Mouse (Mus musculus): ENCODE measurements around the gene Chrna1. TPM values are rescaled to one million over a fixed set of nuclear protein-coding genes. Genes with fewer than 3 reads are reported as not detected.

Gene Chrna1
- polyA plus RNA-seq, 1 experiment from 2014 or later = 5.4 TPM

DNA sequence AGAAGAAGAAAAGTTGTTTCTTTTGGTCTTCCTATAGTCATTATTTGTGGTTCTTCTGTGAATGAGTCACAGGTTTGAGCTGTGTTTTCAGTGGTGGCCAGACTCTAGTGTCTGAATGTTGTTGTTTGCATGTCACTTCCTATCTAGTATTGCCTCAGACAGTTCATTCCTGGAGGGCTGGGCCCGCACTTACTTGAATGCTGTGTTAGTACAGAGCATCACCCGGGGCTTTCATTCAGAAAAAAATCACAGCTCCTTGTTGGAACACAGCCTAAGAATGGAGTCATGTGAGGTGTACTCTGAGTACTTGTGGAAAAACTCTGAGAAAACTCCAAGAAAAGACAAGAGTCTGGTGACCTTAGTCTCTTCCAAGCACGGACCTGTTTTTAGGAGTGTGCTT, 27.2 kb downstream of the Chrna1 start:
- H3K27ac ChIP-seq = no peak overlapping the region
- no peaks in the 10 kb centered on the region for H3K36me3 ChIP-seq
- no peaks in the 10 kb centered on the region for H3K9me3 ChIP-seq
- no peaks in the 10 kb centered on the region for H3K27me3 ChIP-seq
- ATAC-seq (ENCODE audit: insufficient number of reproducible peaks, insufficient read depth, low FRiP score, low TSS enrichment) = no peak
- H3K4me1 ChIP-seq = no peaks in the 10 kb centered on the region
- no peak overlapping the region for H3K9ac ChIP-seq
- no peak overlapping the region for H3K4me3 ChIP-seq
- whole genome bisulfite sequencing = 79% methylated on average over 3 of the region's 3 CpGs
- no peak overlapping the region for H3K4me2 ChIP-seq (replicated peaks)

DNA sequence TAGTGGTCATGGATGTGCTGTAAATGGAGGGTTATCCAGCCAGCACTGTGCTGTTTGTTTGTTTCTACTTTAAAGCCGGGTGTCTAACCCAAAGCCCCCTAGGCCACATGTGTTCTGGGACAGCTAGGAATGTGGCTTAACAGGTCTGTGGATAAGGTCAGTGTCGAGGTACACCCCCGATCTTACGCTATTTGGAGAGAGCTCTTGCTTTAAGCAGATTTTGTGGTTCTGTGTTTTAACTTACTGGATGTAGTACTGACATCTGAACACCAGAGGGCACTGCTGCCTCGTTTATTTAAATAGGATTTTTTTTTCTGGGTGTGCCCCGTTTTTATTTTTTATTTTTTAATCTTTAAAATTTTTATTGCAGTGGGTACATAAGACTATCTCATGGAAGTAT, 29.4 kb downstream of the Chrna1 start:
- peaks cover under 1% of the 10 kb centered on the region for H3K4me1 ChIP-seq
- WGBS = 10% methylated on average over 6 of the region's 6 CpGs
- H3K27ac ChIP-seq = no peak overlapping the region
- no peaks in the 10 kb centered on the region for H3K36me3 ChIP-seq
- no peaks in the 10 kb centered on the region for H3K9me3 ChIP-seq
- ATAC-seq (ENCODE audit: insufficient number of reproducible peaks, insufficient read depth, low FRiP score, low TSS enrichment) = no peak
- no peak overlapping the region for H3K4me3 ChIP-seq
- H3K9ac ChIP-seq = no peak overlapping the region
- H3K27me3 ChIP-seq = no peaks in the 10 kb centered on the region
- H3K4me2 ChIP-seq (replicated peaks) = no peak overlapping the region

DNA sequence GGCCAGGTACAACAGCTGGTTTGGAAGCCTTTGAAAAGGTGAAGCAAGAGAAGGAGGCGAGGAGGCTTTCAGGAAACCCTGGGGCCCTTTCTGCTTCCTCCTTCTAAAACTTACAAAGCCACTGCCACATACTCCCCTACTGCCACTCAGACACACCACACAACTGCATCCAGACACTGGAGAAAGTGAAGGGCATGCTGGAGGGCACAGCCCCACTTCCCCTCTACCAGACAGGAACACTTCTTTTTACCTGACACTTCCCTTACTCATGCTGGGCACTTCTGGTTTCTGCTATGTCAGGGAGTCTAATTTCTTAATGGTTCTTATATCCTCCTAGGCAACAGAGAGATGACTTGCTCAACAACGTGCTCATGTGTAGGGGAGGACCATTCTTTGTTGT, 31.6 kb downstream of the Chrna1 start:
- Histone ChIP-seq H3K4me3 (no peak overlapping the region), H3K9ac (no peak overlapping the region), H3K9me3 (no peaks in the 10 kb centered on the region), H3K27me3 (no peaks in the 10 kb centered on the region), H3K36me3 (no peaks in the 10 kb centered on the region), H3K27ac (no peak overlapping the region), H3K4me1 (peaks cover 9% of the 10 kb centered on the region), H3K4me2 (replicated peaks) (no peak overlapping the region)
- WGBS = 48% methylated on average over 2 of the region's 2 CpGs
- no peak for ATAC-seq (ENCODE audit: insufficient number of reproducible peaks, insufficient read depth, low FRiP score, low TSS enrichment)

DNA sequence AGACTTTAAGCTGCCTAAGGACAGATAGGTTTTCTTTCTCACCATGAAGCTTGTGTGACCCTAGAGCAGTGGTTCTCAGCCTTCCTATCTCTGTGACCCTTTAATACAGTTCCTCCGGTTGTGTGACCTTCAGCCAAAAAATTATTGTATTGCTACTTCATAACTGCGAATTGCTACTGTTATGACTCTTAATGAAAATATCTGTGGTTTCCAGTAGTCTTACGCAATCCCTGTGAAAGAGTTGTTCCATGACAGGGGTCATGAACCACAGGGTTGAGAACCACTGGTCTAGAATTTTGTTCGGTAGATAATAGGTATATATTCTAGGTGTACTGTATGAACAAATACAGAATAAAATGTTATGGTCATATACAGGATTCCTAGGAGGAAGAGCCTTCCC, 32.9 kb downstream of the Chrna1 start:
- peaks cover 9% of the 10 kb centered on the region for H3K4me1 ChIP-seq
- no peak overlapping the region for H3K27ac ChIP-seq
- 93% methylated on average over 4 of the region's 4 CpGs for WGBS
- H3K9me3 ChIP-seq = no peaks in the 10 kb centered on the region
- no peak overlapping the region for H3K4me3 ChIP-seq
- no peaks in the 10 kb centered on the region for H3K36me3 ChIP-seq
- no peaks in the 10 kb centered on the region for H3K27me3 ChIP-seq
- H3K9ac ChIP-seq = no peak overlapping the region
- no peak for ATAC-seq (ENCODE audit: insufficient number of reproducible peaks, insufficient read depth, low FRiP score, low TSS enrichment)
- no peak overlapping the region for H3K4me2 ChIP-seq (replicated peaks)

DNA sequence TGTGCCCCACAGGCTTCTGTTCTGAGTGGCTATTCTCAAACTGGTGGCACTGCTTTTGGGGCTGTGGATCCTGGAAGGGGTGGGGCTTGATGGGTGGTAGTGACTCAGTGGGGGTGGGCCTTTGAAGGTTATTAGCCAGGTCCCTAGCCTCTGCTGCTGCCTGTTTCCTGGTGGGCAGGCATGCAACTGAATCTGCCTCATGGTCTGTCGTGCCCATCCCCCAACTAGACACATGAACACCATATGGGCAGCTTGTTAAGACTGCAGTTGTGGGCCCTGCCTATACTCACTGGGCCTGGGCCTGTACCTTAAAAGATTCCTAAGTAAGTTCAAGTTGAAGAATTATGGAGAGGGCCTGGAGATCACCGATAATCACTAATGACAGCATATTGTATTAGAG, 34.6 kb downstream of the Chrna1 start:
- no peak overlapping the region for H3K9ac ChIP-seq
- no peak overlapping the region for H3K27ac ChIP-seq
- ATAC-seq (ENCODE audit: insufficient number of reproducible peaks, insufficient read depth, low FRiP score, low TSS enrichment) = peak; percentile 37; the same call in 1 of the 2 replicates
- H3K36me3 ChIP-seq = no peaks in the 10 kb centered on the region
- peaks cover 16% of the 10 kb centered on the region for H3K4me1 ChIP-seq
- no peaks in the 10 kb centered on the region for H3K9me3 ChIP-seq
- H3K4me3 ChIP-seq = no peak overlapping the region
- no peaks in the 10 kb centered on the region for H3K27me3 ChIP-seq
- 46% methylated on average over 2 of the region's 2 CpGs for WGBS
- no peak overlapping the region for H3K4me2 ChIP-seq (replicated peaks)

DNA sequence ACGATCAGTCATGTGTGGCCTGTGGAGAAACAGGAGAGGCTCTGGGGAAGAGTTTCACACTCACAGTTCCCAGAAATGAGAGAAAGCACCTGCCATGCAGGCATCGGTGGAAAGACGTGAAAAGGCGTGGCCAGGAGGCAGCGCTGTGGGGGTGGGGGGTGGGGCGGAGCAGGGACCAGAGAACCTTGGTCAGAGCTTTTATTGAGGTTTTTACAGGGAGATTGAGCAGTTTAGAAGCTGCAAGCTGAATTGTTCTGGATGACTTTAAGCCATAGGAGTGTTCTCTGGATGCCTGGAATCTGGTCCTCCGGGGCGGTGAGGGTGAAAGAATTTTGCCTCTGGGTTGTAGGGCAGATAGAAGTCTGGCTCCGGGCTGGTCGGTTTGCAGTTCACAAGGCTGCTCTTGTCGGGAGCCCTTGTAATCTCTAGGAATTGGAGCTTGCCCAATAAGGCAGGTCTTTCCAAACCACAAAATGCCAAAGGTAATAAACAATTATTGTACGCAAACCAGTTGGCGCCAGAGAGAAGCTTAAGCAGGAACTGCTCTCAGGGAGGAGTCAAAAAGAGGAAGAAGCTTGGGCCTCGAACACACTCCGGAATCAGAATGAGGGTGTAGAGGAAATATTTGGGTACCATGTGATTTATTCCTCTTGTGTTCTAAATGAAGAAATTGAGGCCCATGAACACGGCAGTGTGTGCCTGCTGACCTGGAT, 39.5 kb downstream of the Chrna1 start:
- WGBS = 25% methylated on average over 16 of the region's 16 CpGs
- no peak overlapping the region for H3K4me3 ChIP-seq
- H3K4me2 ChIP-seq (replicated peaks) = peak overlapping the region; percentile 35
- no peaks in the 10 kb centered on the region for H3K27me3 ChIP-seq
- H3K27ac ChIP-seq = peak overlapping the region; percentile 11; the same call in 1 of the 2 replicates
- no peak overlapping the region for H3K9ac ChIP-seq
- no peaks in the 10 kb centered on the region for H3K9me3 ChIP-seq
- ATAC-seq (ENCODE audit: insufficient number of reproducible peaks, insufficient read depth, low FRiP score, low TSS enrichment) = no peak
- no peaks in the 10 kb centered on the region for H3K36me3 ChIP-seq
- H3K4me1 ChIP-seq = peaks cover 18% of the 10 kb centered on the region

DNA sequence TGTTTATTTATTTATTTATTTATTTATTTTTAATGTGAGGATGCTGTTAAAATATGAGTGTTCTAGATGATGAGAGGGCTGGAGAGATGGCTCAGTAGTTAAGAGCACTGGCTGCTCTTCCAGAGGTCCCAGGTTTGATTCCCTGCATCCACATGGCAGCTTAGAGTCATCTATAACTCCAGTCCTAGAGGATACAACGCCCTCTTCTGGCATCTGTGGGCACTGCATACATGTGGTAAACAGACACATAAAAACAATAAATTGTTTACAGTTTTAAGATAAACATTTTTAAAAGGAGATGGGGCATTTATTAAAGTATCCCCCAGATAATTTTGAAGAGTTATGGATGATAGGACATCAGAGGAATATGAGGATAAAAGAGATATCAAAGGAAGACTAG, 40.4 kb downstream of the Chrna1 start:
- no peak overlapping the region for H3K9ac ChIP-seq
- H3K9me3 ChIP-seq = no peaks in the 10 kb centered on the region
- no peak for ATAC-seq (ENCODE audit: insufficient number of reproducible peaks, insufficient read depth, low FRiP score, low TSS enrichment)
- peaks cover 11% of the 10 kb centered on the region for H3K4me1 ChIP-seq
- no peaks in the 10 kb centered on the region for H3K27me3 ChIP-seq
- H3K4me2 ChIP-seq (replicated peaks) = no peak overlapping the region
- H3K27ac ChIP-seq = no peak overlapping the region
- H3K4me3 ChIP-seq = no peak overlapping the region
- WGBS = 30% methylated on average over 1 of the region's 1 CpGs
- H3K36me3 ChIP-seq = no peaks in the 10 kb centered on the region

DNA sequence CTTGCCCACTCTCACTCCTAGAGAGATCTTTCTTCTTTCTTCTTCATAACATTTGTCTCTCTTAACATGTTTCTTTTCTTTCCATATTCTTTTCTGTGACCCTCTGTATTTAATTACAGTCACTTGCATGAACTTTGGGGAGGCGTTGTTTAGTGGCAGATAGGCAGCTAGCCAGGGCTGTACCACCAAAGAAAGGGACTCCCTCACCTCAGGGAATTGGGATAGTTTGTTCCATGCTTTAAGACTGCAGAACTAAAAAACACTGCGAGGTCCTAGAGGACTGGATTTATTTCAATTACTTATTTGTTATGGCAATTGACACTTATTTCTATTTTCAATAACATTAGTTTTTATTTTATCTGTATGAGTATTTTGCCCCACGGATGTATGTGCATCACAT, 41.0 kb downstream of the Chrna1 start:
- Histone ChIP-seq H3K4me2 (replicated peaks) (no peak overlapping the region), H3K9me3 (no peaks in the 10 kb centered on the region), H3K27me3 (no peaks in the 10 kb centered on the region), H3K4me3 (no peak overlapping the region), H3K4me1 (peaks cover 11% of the 10 kb centered on the region), H3K27ac (no peak overlapping the region), H3K36me3 (no peaks in the 10 kb centered on the region), H3K9ac (no peak overlapping the region)
- WGBS = 71% methylated on average over 3 of the region's 3 CpGs
- no peak for ATAC-seq (ENCODE audit: insufficient number of reproducible peaks, insufficient read depth, low FRiP score, low TSS enrichment)

DNA sequence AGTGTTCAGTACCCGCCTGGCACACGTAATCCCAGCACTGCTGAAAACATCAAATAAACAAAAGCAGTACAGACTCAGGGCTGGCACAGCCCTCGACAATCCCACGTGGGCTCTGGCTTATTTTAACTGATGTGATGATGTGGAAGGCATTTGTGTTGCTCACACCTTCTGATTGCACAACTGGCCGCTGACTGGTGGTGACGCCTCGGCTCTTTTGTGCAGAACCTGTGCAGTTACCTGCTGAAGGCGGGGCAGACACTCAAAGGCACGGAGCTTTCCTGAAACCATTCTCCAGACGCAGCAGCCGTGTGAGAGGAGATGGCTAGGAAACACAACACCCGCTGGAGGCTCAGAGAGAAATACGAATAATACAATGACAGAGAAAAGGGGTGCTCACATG, 41.5 kb downstream of the Chrna1 start:
- Histone ChIP-seq H3K9me3 (no peaks in the 10 kb centered on the region), H3K4me3 (no peak overlapping the region), H3K36me3 (no peaks in the 10 kb centered on the region), H3K27me3 (no peaks in the 10 kb centered on the region), H3K4me1 (peaks cover 11% of the 10 kb centered on the region), H3K9ac (no peak overlapping the region), H3K4me2 (replicated peaks) (no peak overlapping the region), H3K27ac (no peak overlapping the region)
- WGBS = 69% methylated on average over 13 of the region's 13 CpGs
- no peak for ATAC-seq (ENCODE audit: insufficient number of reproducible peaks, insufficient read depth, low FRiP score, low TSS enrichment)

DNA sequence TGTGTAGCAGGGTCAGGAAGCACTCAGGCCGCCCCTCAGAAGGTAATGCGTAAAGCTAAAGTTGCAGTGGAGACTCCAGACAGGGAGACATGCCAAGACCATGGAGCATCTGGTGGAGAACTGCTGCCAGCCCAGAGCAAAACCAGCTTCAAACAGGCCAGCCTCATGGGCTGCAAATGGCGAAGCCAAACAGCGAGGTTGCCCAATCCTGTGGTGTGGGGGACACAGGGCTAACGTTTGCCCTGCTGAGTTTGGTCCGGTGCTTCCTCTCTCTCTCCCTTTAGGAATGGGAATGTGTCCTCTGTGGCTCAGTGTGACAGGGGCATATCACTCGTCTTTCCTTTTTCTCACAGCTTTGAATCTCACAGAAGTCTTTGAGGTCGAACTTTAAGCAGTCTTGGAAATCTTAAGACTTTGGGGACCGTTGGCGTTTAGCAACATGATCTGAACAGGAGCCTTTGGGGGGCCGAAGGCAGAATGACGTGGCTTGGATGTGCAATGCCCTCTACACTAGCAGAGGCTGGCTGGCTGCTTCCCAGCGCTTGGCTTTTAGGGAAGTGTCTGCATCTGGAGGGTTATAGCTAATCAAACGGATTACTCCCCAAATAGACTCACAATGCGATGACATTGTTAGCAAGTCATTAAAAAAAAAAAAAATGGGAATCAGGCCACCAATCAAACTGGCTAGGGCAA, 43.9 kb downstream of the Chrna1 start:
- peaks cover 11% of the 10 kb centered on the region for H3K4me1 ChIP-seq
- WGBS = 78% methylated on average over 15 of the region's 15 CpGs

DNA sequence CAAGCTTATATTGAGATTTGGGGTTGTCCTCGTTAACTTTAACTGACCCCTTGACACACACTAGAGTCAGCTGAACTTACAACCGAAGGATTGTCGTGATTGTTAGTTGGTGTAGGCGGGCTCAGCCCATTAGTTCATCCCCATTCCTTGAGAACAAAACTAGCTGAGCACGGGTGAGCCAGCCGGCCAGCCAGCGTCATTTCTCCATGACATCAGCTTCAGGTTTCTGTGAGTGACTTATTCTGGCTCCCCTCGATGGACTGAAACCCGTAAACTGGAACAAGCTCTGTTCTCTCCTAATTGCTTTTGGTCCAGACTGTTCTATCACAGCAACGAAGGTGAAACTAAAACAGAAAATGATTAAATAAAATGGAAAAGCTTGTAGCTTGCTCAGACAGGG, 45.4 kb downstream of the Chrna1 start:
- H3K4me2 ChIP-seq (replicated peaks) = no peak overlapping the region

More for the DNA sequence above, 43.9 kb downstream of the Chrna1 start:
- no peak overlapping the region for H3K4me3 ChIP-seq
- no peak for ATAC-seq (ENCODE audit: insufficient number of reproducible peaks, insufficient read depth, low FRiP score, low TSS enrichment)
- no peak overlapping the region for H3K9ac ChIP-seq
- no peak overlapping the region for H3K4me2 ChIP-seq (replicated peaks)
- no peaks in the 10 kb centered on the region for H3K36me3 ChIP-seq
- H3K9me3 ChIP-seq = no peaks in the 10 kb centered on the region
- H3K27me3 ChIP-seq = no peaks in the 10 kb centered on the region
- H3K27ac ChIP-seq = no peak overlapping the region

DNA sequence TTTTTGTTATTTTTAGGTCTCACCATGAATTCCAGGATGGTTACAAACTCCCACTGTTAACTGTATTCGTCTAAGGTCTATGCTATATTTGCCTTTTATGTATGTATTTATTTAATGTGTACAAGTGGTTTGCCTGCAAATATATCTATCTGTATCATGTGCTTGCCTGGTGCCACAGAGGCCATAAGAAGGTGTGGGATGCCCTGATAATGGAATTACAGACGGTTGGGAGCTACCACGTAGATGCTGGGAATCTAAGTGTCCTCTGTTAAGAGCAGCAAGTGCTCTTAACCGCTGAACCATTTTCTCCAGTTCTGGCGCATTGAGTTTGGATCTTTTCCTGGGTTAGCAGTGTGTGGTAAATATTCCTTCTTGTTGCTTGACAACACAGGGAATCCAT, 49.7 kb downstream of the Chrna1 start:
- Histone ChIP-seq H3K4me2 (replicated peaks) (no peak overlapping the region), H3K27me3 (no peaks in the 10 kb centered on the region), H3K4me3 (no peak overlapping the region), H3K36me3 (no peaks in the 10 kb centered on the region), H3K27ac (no peak overlapping the region), H3K9ac (no peak overlapping the region), H3K4me1 (peaks cover 17% of the 10 kb centered on the region; the same call in 1 of the 2 replicates), H3K9me3 (no peaks in the 10 kb centered on the region)
- WGBS = 81% methylated on average over 5 of the region's 5 CpGs
- no peak for ATAC-seq (ENCODE audit: insufficient number of reproducible peaks, insufficient read depth, low FRiP score, low TSS enrichment)

More for the DNA sequence above, 45.4 kb downstream of the Chrna1 start:
- 73% methylated on average over 10 of the region's 10 CpGs for WGBS
- Histone ChIP-seq H3K4me1 (no peaks in the 10 kb centered on the region), H3K27me3 (no peaks in the 10 kb centered on the region), H3K9ac (no peak overlapping the region), H3K27ac (no peak overlapping the region), H3K4me3 (no peak overlapping the region), H3K9me3 (no peaks in the 10 kb centered on the region), H3K36me3 (no peaks in the 10 kb centered on the region)
- no peak for ATAC-seq (ENCODE audit: insufficient number of reproducible peaks, insufficient read depth, low FRiP score, low TSS enrichment)
